Mouse (Mus musculus) urinary bladder, postnatal 25 days (tissue): Measurements from ENCODE around the gene Stim2.

Experiments
- DNase-seq: peaks from one replicate; pipeline ENCODE4 v3.0.0; 2022; ENCODE audit warnings: low spot score

Stim2 gene

DNA sequence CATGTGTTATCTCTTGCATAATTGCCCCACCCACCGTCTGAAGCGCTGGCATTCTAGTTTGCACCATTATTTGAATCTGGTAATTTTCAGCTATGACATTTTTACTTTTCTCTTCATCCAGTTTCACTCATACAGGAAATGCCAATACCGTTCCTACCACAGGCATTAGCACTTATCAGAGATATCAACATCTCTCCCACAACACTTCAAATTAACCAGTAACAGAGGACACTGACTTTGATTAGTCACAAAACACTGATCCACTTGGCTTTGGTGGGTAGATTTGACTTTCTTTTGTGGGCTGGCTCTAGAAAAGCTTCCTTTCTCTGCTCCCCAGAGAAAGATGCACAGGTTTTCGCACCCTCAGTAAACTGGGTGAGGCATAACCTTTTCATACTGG lies 3.7 kb upstream of the Stim2 start:
- DNase-seq: no peak

DNA sequence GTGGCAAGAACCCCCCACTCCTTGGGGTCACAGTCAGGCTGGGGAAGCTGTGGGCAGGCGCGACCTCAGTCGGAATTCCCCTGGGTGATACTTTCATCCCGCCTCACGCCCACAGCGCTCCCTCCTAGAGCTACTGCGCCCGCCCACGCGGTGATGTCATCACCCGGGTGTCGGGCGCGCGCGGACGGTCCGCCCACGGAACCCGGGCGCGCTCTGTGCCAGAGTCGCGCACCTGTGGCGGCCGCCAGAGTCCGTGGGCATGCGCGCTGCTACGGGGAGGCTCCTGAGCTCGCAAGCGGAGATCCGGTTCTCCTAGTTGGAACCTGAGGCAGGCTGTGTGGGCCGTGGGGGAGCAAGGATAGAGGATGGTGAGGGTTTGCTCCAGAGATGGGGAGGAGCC lies 3.0 kb upstream of the Stim2 start:
- DNase-seq: peak; percentile 73

DNA sequence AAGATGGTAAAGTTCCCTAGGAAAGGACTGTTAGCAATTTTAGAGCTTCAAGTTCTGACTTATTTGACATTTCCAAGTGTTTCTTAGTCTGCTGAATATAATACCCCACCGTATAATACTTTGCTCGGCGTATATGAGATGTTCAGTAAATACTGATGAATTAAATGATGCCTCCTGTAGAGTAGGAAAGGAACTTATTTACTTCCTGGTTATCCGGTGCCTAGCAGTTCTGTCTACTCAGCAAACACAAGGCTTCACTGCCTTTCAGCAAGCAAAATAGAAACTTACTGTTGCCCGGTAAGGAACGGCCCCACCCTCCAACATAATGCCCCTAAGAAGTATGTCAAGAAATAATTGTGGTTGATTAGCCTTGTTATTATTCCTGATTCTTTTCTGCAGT lies 1.5 kb upstream of the Stim2 start:
- DNase-seq: no peak

DNA sequence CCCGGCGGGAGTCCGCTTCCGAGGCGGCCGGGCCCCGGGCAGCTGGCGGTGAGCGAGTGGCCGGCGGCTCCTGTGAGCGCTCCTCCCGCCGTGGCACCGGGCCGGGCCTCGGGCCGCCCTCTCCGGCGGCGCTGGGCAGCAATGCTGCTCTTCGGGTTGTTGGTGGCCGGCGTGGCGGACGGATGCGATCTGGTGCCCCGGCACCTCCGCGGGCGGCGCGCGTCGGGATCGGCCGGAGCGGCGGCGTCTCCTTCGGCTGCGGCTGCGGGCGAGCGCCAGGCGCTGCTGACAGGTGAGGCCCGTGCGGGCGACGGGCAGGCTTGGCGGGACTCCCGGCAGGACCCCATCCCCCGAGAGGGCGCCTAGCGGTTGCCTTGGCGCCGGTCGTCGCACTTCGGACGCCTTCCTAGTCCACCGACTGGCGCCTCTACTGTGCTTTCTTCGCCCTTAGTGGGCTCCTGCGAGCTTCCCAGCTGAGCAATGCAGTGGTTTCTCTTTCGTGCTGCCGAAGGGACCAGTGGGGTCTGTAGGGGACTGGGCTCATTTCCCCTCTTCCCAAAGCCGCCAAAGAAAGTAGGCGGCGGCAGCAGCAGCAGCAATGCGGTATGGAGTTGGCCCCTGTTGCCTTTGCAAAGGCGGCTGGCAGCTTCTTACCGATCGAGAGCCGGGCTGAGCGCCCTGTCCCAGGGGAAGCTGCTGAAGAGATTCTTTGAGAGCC lies 603 bp downstream of the Stim2 start:
- DNase-seq: peak; percentile 48

DNA sequence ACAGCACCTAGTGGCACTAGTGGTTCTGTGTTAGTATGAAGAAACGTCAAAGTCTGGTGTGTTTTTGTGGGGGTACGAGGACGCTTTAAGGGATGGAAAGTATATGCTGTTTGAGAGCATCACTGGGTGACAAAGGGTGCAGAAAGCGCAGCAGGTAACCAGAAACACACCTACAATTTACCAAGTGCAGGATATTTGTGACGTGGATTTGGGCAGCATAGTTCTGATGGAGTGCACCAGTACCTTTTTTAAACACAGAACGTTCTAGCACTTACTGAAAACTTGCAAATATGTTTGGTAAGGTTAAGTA lies 1.1 kb downstream of the Stim2 start:
- DNase-seq: no peak

DNA sequence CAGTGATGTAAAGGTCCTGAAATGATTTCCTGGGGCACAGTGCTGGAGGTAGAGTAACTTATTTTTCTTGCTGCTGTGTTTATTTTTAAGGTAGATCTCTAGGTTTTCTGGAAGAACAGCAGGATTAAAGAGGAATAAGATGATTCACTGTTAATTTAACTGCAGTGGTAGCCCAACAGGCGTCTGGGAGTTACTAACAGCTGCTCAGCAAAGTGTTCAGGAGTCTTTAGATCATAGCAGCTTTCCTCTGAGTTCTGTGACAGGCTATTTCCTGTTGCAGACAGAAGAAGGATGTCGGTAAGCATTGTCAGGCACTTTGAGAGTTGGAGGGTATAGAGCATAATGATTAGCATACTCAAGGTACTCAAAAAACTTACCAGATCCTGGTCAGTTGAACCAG lies 1.5 kb downstream of the Stim2 start:
- DNase-seq: no peak

DNA sequence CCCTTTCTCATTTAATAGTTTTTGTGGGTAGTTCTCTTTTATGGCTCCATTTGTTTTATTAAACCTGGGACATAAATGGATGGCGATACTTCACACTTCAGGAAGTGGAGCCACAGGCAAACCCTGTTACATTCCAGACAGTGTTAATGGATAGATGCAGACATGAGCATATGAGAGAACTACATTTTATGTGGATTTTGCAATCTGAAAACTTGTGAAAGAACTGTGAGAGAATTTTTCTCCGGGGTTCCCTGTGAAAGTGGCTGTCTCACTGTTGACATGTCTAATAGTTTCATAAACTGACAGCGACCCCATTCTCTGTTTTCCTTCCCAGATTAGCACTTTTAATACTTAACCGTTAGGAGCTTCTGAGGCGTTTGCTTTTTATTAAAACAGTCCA lies 2.7 kb downstream of the Stim2 start:
- DNase-seq: no peak

DNA sequence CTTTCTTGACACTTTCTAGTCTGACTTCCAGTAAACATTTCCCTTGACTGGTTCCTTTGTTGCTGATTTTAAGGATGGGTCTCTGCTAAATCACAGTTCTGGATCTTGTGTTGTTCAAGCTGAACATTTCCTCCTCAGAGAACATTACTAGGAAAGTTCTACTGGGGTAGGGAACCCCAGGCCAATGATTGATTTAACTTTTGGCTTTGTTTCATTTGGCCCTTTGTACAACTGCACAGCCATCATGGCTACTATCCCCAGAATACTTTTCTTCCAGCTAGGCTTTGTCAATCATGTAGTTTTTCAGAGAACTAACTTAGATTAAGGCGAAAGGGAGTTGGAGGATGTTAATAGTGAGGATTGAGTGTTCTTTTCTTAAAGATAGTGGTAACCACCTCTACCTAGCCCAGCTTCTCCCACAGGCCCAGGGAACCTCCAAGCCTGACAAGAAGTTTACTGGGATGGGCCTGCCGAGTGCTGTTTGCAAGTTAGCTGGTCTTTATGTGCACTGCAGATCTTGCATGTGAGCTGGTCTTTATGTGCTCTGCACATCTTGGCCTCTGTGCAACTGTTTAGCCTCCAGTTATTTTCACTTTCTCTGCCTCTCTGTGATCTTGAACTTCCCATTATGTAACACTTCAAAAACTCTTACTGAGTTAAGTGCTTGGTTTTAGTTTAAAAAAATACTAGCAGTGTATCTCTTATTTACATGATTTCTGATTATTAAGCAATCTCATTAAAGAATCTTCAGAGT lies 7.0 kb downstream of the Stim2 start:
- no peak for DNase-seq

DNA sequence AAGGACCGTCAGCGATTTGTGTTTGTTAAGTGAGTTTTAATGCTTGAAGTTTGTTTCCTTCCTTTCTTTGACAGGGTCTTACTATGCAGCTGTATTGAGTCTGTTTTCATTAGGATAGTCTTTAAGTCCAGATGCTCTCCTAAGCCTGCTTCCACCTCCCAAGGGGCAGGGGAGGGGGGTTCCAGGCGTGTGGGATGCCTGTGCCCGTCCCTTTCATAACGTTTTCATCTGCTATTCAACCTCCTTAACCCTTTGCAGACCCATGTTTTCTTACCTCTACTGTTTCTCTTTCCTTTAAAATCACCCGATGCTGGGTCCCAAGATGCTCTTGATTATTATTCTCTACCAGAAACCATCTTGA lies 7.5 kb downstream of the Stim2 start:
- no peak for DNase-seq

DNA sequence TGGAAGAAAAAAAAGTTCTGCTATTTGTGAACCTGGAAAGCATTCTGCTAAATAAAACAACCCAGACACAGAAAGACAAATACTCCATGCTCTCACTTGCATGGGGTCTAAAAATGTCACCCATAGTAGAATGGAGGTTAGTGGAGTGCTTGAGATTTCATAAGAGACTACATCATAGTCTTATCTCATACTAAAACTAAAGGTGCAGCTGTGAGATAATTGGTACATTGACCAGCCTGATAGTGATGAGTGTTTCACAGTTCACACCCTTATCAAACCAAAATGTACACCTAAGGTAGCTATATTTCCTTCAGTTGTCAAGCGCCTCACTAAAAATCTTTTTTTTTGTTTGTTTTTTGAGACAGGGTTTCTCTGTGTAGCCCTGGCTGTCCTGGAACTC lies 8.5 kb downstream of the Stim2 start:
- no peak for DNase-seq

DNA sequence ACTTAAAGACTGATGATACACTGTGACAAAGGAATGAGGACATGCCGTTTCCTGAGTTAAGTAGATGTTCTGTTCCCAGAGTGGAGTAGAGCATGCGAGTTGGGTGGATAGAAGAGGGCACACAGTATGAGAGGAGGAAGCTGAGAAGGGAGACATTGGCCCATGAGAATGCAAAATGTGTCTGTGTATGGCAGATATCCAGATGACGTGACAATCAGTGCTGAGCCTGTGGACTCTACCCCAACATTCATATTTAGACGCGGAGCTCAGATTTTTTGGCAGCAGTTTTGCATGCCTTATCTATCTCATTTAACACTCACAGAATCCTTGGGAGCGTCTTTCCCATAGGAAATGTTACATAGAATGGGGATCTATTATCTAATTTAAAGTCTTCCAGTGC lies 9.3 kb downstream of the Stim2 start:
- no peak for DNase-seq

DNA sequence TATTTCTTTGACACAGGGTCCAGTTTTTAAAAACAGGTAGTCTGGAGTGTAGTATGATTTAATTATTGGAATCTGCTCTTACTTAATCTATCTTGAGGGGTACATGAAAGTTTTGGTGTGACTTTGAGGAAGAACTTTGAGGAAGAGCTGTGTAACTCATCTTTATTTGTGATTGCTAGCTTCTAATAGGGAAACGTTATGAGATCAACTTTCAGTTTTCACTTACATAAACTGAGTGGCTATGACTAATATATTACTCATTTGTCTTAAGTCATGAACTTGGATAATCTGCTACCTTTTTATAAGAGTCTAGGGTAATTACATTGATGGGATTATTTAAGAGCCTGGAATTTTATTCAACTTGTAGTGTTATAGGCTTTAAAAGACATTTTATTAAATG lies 15.0 kb downstream of the Stim2 start:
- no peak for DNase-seq

DNA sequence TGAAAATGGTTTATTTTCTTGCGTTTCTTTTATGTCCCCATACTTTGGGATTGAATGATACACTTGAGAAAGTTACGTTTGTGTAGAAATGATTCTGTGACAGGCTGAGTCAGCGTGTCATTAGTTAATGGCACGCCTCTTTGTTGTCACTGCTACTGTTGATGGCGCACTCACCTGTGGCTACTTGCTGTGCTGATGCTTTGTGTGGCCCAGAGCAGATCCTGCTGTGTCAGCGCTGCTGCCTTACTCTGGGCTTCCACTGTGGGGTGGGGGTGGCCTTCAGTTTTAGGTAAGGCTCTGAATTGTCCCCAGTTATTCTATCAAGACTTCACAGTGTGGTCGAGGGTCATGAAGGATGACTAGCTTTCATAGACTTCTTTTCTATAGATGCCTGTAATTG lies 18.8 kb downstream of the Stim2 start:
- DNase-seq: no peak

DNA sequence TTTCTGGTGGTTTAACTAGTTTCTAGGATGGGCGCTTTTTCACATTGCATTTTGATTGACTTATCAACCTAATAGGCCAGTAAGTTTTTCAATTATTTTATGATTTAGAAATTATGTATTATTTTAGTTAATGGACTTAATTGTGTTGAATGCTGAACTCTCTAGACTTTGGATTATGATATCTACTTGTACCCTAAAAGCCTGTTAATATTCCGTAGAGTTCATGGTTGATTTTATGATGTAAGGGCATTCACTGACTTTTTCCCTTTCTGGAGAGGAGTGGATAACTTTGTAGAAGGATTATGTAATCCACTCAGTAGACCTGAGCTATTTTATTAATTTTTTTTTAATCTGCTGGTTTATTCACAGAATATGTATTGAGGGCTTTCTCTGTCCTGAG lies 20.6 kb downstream of the Stim2 start:
- DNase-seq: no peak

DNA sequence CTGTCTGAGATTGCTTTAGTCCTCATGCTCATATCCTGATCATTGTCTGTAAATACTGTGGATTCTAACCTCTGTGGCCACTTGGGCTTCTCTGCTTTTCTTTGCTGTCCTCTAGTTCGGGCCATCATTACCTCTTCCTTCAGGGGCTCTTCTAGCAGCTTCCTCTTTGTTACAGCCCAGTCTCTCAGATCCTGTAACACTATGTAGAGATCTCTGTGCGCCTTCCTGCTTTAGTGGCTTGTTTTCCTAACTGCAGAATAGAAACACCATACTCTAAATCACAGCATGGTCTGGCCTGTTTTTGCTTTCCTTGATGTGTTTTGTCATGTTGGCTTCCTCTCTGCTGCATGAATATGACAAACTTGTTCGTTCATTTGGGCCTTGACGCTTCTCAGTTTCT lies 21.2 kb downstream of the Stim2 start:
- no peak for DNase-seq

DNA sequence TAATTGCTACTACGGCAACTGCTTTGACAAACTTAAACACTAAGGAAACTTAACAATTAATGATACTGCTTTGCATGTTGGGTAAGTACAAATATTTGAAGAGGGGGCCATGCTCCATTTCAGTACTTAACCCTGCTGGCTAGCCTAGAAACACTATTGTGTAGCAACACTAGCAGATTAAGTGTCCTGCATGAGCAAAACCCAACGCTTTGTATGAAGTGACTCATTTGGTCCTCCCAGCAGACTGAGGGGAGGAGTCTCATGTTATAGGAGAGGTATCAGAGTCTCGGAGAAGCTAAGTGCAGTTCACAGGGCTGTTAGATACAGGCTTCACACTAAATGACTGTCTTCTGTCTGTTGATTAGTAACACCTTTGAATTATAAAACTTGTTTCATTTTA lies 26.3 kb downstream of the Stim2 start:
- DNase-seq: no peak

DNA sequence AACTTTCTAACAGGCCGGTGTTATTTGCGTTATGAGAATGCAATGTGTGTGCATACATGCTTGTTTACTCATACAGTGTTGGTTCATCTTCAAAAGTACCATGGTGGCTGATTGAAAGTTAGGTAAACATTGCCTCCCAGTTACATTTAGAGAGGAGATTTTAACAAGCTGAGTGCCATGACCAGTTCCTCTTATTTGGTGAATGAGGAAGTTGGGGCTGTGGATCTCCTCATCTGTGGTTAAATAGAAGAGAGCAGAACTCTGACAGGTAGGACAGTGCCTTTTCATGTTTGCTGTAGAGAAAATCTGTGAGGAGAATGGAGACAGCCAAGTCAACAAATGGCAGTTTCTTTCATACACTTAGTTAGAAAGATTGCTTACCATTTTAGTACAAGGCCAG lies 27.3 kb downstream of the Stim2 start:
- DNase-seq: no peak

DNA sequence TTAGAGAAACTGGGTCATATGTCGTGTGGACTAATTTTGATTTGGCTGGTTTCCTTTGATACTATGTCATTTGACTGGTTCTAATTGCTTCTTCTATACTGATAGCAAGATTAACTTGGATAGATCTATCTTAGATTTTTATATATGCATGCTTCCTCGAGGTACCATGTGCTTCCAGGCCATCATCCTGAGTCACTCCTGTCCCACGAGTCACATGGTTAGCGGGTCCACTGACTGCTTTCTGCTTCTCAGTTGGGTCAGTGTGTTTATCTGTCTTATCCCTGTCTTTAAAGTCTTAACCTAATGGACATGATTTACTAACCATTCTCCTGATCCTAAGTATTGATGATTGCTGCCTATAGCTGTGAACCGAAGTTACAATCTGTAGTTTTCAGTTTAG lies 34.9 kb downstream of the Stim2 start:
- DNase-seq: no peak

DNA sequence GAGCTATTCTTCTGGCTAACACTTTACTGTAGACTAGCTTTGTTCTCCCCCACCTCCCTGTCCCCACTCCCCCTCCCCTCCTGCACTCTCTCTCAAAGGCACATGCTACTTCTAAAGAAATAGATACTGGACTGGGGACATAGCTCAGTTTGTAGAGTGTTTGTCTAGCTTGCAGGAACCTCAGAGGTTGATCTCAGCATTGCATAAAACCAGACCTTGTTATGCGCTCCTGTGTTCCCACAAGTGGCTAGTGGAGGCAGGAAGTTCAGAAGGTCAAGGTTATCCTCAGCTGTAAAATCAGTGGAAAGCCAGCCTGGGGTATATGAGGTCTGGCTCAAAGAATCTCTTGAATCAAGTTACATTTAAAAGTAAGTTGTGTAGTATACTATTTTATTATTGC lies 36.4 kb downstream of the Stim2 start:
- no peak for DNase-seq

DNA sequence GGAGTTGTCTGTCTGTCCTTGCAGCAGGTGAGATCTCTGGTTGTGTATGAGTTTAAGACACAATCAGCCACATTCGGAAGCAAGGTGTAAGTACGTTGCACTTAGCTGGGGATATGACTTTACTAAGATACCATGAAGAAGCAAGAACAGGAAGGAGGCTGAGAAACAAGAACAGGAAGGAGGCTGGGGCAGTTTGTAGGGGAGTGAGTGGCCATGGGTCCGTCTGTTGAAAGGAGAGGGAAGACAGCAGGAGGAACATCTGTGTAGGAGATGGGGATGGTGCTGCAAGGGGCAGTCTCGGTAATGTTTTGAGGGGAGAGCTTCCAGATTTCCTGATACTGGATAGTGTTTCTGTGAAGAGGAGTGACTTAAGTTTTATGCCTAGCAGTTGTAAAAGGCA lies 40.3 kb downstream of the Stim2 start:
- no peak for DNase-seq

DNA sequence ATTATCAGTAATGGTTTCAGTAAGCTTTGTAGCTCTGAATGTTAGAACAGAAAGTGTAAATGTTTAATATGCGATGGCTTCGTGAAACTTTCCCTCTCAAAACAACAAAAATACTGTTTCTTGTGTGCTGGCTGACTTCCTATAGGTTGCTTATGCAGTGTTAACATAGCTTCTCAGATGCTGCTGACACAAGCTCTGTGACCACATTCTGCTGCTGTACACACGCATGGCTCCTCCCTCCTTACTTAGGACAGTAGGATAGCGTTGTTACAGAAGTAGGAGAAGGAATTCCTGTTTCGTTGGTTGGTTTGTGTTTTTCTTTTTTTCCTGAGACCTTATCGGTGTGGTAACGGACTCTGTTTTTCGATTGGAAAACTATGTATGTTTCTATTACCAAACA lies 42.2 kb downstream of the Stim2 start:
- no peak for DNase-seq

DNA sequence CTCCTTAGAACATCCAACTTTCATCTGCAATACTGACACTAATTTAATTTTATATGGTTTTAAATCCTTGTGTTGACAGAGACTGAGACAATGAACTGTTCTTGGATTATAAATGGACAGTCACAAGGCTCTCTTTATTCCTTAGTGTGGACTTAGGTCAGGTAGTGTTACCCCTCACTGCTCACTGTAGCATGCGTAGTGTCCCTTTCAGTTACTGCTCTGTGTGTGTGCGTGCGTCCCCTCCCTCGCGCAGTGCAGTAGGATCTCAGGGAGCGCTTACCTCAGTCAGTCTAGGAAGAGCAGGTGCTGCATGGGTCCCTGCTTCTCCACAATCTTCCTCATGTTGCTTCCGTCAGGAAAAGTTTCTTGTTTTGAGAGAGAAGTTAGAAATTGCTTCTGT lies 43.7 kb downstream of the Stim2 start:
- no peak for DNase-seq

DNA sequence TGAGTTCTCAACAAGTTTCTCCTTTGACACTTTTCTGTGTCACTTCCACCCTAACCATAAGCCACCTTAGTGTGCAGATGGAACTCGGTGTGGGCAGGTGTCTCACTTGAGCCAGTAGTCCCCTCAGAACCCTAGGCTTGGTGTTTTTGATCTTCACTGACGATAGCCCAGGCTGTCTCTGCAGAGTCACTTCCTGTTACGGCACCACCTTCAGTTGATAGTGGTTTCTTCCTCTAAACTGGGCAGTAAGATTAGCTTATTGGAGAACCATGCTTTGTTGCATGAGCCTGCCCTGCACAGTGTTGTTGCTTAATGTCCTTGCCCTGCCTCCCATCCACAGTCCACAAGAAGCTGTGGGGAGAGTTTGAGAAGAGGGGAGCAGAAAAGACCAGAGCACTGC lies 47.2 kb downstream of the Stim2 start:
- DNase-seq: no peak

DNA sequence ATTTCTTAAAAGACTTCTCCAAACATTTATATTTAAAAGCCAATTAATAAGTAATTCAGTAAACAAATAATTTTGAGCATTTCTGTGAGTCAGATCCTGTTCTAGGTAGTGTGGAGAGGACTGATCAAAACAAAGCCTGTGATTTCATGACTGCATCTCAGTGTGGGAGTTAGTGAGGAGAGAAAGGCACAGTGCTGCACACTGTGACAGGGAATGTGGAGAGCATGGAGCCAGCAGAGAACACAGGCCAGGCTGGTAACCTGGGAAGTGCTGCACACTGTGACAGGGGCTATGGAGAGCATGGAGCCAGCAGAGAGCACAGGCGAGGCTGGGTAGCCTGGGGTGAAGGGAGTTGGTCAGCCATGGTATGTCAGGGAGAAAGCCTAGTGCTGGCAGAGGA lies 48.1 kb downstream of the Stim2 start:
- no peak for DNase-seq
